Mouse (Mus musculus): ENCODE measurements around the gene Foxred1. TPM values are rescaled to one million over a fixed set of nuclear protein-coding genes. Genes with fewer than 3 reads are reported as not detected.

Foxred1 gene
- polyA plus RNA-seq, 1 experiment from 2014 or later, result 77.2 TPM

GRCm38 (mm10) chr9:35176124-35176659 lies 34.7 kb downstream of the Foxred1 start:
- Histone ChIP-seq H3K27me3 (ENCODE audit: control insufficient read depth, insufficient read depth, low read length) (no peaks in the 10 kb centered on the region), H3K27ac (ENCODE audit: low read length) (no peak overlapping the region), H3K9ac (ENCODE audit: low read length) (peak overlapping the region; percentile 26), H3K4me3 (ENCODE audit: low read length) (peak overlapping the region; percentile 86), H3K4me2 (ENCODE audit: low read depth, low read length) (peak overlapping the region; percentile 99), H3K4me1 (ENCODE audit: control insufficient read depth, insufficient read depth, low read length) (peaks cover 4% of the 10 kb centered on the region), H3K9me3 (replicated peaks; ENCODE audit: control insufficient read depth, low read length) (no peaks in the 10 kb centered on the region), H3K36me3 (ENCODE audit: control insufficient read depth, insufficient read depth) (no peaks in the 10 kb centered on the region; the same call in 1 of the 2 replicates)
- WGBS, result 43% methylated on average over 14 of the region's 14 CpGs
- ATAC-seq (replicated peaks; ENCODE audit: extremely low read depth, insufficient read depth, low FRiP score), result no peak

- H3K27me3 ChIP-seq (ENCODE audit: control insufficient read depth, insufficient read depth, low read length), result no peaks in the 10 kb centered on the region
- peak within 1 kb of the TSS; percentile 82 for H3K9ac ChIP-seq (ENCODE audit: low read length)
- H3K4me2 ChIP-seq (ENCODE audit: low read depth, low read length), result peak within 1 kb of the TSS; percentile 99
- no peaks in the 10 kb centered on the region for H3K9me3 ChIP-seq (replicated peaks; ENCODE audit: control insufficient read depth, low read length)
- ATAC-seq (replicated peaks; ENCODE audit: extremely low read depth, insufficient read depth, low FRiP score), result peak; percentile 97
- peak within 1 kb of the TSS; percentile 86 for H3K4me3 ChIP-seq (ENCODE audit: low read length)
- WGBS, result under 1% methylated on average over 38 of the region's 38 CpGs
- peak within 1 kb of the TSS; percentile 95 for H3K27ac ChIP-seq (ENCODE audit: low read length)
- H3K36me3 ChIP-seq (ENCODE audit: control insufficient read depth, insufficient read depth), result peaks cover 4% of the 10 kb centered on the region
- peaks cover 4% of the 10 kb centered on the region for H3K4me1 ChIP-seq (ENCODE audit: control insufficient read depth, insufficient read depth, low read length)
Observed at GRCm38 (mm10) chr9:35175251-35176123, 35.4 kb downstream of the Foxred1 start, which contains the start of gene Dcps. Dcps (minus strand) TSS chr9:35176061.

GRCm38 (mm10) chr9:35173331-35173730 lies 37.5 kb downstream of the Foxred1 start:
- Histone ChIP-seq H3K4me3 (ENCODE audit: low read length) (no peak overlapping the region), H3K36me3 (ENCODE audit: control insufficient read depth, insufficient read depth) (peaks cover 8% of the 10 kb centered on the region), H3K9ac (ENCODE audit: low read length) (no peak overlapping the region), H3K27me3 (ENCODE audit: control insufficient read depth, insufficient read depth, low read length) (no peaks in the 10 kb centered on the region), H3K4me1 (ENCODE audit: control insufficient read depth, insufficient read depth, low read length) (peaks cover 4% of the 10 kb centered on the region), H3K9me3 (replicated peaks; ENCODE audit: control insufficient read depth, low read length) (no peaks in the 10 kb centered on the region), H3K27ac (ENCODE audit: low read length) (no peak overlapping the region), H3K4me2 (ENCODE audit: low read depth, low read length) (no peak overlapping the region)
- ATAC-seq (replicated peaks; ENCODE audit: extremely low read depth, insufficient read depth, low FRiP score), result no peak
- 80% methylated on average over 1 of the region's 1 CpGs for WGBS

- no peak for ATAC-seq (replicated peaks; ENCODE audit: extremely low read depth, insufficient read depth, low FRiP score)
- Histone ChIP-seq H3K4me1 (ENCODE audit: control insufficient read depth, insufficient read depth, low read length) (peaks cover 2% of the 10 kb centered on the region), H3K9ac (ENCODE audit: low read length) (no peak overlapping the region), H3K4me3 (ENCODE audit: low read length) (no peak overlapping the region), H3K27me3 (ENCODE audit: control insufficient read depth, insufficient read depth, low read length) (no peaks in the 10 kb centered on the region), H3K4me2 (ENCODE audit: low read depth, low read length) (no peak overlapping the region), H3K9me3 (replicated peaks; ENCODE audit: control insufficient read depth, low read length) (no peaks in the 10 kb centered on the region), H3K27ac (ENCODE audit: low read length) (no peak overlapping the region), H3K36me3 (ENCODE audit: control insufficient read depth, insufficient read depth) (peaks cover 8% of the 10 kb centered on the region)
- 88% methylated on average over 7 of the region's 7 CpGs for WGBS
Observed at GRCm38 (mm10) chr9:35170071-35170470, 40.8 kb downstream of the Foxred1 start.

- no peak for ATAC-seq (replicated peaks; ENCODE audit: extremely low read depth, insufficient read depth, low FRiP score)
- H3K27me3 ChIP-seq (ENCODE audit: control insufficient read depth, insufficient read depth, low read length), result no peaks in the 10 kb centered on the region
- no peak overlapping the region for H3K9ac ChIP-seq (ENCODE audit: low read length)
- no peak overlapping the region for H3K4me3 ChIP-seq (ENCODE audit: low read length)
- H3K4me1 ChIP-seq (ENCODE audit: control insufficient read depth, insufficient read depth, low read length), result no peaks in the 10 kb centered on the region
- 67% methylated on average over 9 of the region's 9 CpGs for WGBS
- H3K27ac ChIP-seq (ENCODE audit: low read length), result no peak overlapping the region
- H3K9me3 ChIP-seq (replicated peaks; ENCODE audit: control insufficient read depth, low read length), result no peaks in the 10 kb centered on the region
- H3K36me3 ChIP-seq (ENCODE audit: control insufficient read depth, insufficient read depth), result peaks cover 8% of the 10 kb centered on the region
- no peak overlapping the region for H3K4me2 ChIP-seq (ENCODE audit: low read depth, low read length)
Observed at GRCm38 (mm10) chr9:35166798-35167635, 43.8 kb downstream of the Foxred1 start.

- WGBS, result 30% methylated on average over 3 of the region's 3 CpGs
- no peak; the same call in 1 of the 2 replicates for ATAC-seq (replicated peaks; ENCODE audit: extremely low read depth, insufficient read depth, low FRiP score)
Observed at GRCm38 (mm10) chr9:35166144-35166797, 44.6 kb downstream of the Foxred1 start.

GRCm38 (mm10) chr9:35164142-35164874 lies 46.5 kb downstream of the Foxred1 start:
- H3K27ac ChIP-seq (ENCODE audit: low read length), result no peak overlapping the region
- H3K9me3 ChIP-seq (replicated peaks; ENCODE audit: control insufficient read depth, low read length), result no peaks in the 10 kb centered on the region
- no peak for ATAC-seq (replicated peaks; ENCODE audit: extremely low read depth, insufficient read depth, low FRiP score)
- 68% methylated on average over 5 of the region's 5 CpGs for WGBS
- H3K4me1 ChIP-seq (ENCODE audit: control insufficient read depth, insufficient read depth, low read length), result no peaks in the 10 kb centered on the region
- H3K36me3 ChIP-seq (ENCODE audit: control insufficient read depth, insufficient read depth), result no peaks in the 10 kb centered on the region
- H3K9ac ChIP-seq (ENCODE audit: low read length), result no peak overlapping the region
- no peak overlapping the region for H3K4me2 ChIP-seq (ENCODE audit: low read depth, low read length)
- no peaks in the 10 kb centered on the region for H3K27me3 ChIP-seq (ENCODE audit: control insufficient read depth, insufficient read depth, low read length)
- no peak overlapping the region for H3K4me3 ChIP-seq (ENCODE audit: low read length)

More at GRCm38 (mm10) chr9:35166144-35166797, 44.6 kb downstream of the Foxred1 start:
- H3K27me3 ChIP-seq (ENCODE audit: control insufficient read depth, insufficient read depth, low read length), result no peaks in the 10 kb centered on the region
- no peak overlapping the region for H3K4me2 ChIP-seq (ENCODE audit: low read depth, low read length)
- H3K4me3 ChIP-seq (ENCODE audit: low read length), result no peak overlapping the region
- no peak overlapping the region for H3K27ac ChIP-seq (ENCODE audit: low read length)
- no peak overlapping the region for H3K9ac ChIP-seq (ENCODE audit: low read length)
- no peaks in the 10 kb centered on the region for H3K4me1 ChIP-seq (ENCODE audit: control insufficient read depth, insufficient read depth, low read length)
- no peaks in the 10 kb centered on the region for H3K9me3 ChIP-seq (replicated peaks; ENCODE audit: control insufficient read depth, low read length)
- H3K36me3 ChIP-seq (ENCODE audit: control insufficient read depth, insufficient read depth), result peaks cover 8% of the 10 kb centered on the region

GRCm38 (mm10) chr9:35163011-35163690 lies 47.7 kb downstream of the Foxred1 start:
- no peak for ATAC-seq (replicated peaks; ENCODE audit: extremely low read depth, insufficient read depth, low FRiP score)
- no peaks in the 10 kb centered on the region for H3K9me3 ChIP-seq (replicated peaks; ENCODE audit: control insufficient read depth, low read length)
- H3K36me3 ChIP-seq (ENCODE audit: control insufficient read depth, insufficient read depth), result no peaks in the 10 kb centered on the region

More at GRCm38 (mm10) chr9:35163011-35163690, 47.7 kb downstream of the Foxred1 start:
- no peak overlapping the region for H3K4me2 ChIP-seq (ENCODE audit: low read depth, low read length)
- H3K27me3 ChIP-seq (ENCODE audit: control insufficient read depth, insufficient read depth, low read length), result no peaks in the 10 kb centered on the region
- no peaks in the 10 kb centered on the region for H3K4me1 ChIP-seq (ENCODE audit: control insufficient read depth, insufficient read depth, low read length)
- H3K9ac ChIP-seq (ENCODE audit: low read length), result no peak overlapping the region
- WGBS, result 80% methylated on average over 11 of the region's 11 CpGs
- H3K27ac ChIP-seq (ENCODE audit: low read length), result no peak overlapping the region
- H3K4me3 ChIP-seq (ENCODE audit: low read length), result no peak overlapping the region
